ENCODE assay signal across 25 mouse cellular contexts in the genomic region with DNA sequence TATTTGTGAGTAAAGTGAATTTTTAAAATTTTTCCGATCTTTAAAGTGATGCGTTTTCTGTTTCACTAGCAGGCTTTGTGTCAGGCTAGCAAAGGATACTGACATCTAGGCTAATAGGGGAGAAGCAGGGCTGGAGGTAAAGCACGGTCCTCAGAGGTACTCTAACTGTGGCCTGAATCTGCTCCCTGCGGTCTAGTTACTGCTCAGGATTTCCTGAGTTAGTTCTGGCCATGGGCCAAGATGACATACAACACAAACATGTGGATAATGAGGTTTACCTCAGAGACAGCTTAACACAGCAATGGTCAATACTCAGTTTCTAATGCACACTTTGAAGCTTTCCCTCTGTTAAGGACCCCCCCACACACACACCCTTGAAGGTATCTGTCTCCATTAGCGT.
DNase-seq lines count a peak whose midpoint lies in the region; ATAC-seq and TF ChIP-seq lines count a peak whose summit lies in the region.
"Had no signal": no experiment of that assay in that cellular context is flagged by ENCODE, and none has a peak within 500 bp of the region (broad histone marks: within the 10 kb centered on the region; RNA-seq: fewer than 3 reads in every experiment).

No protein-coding gene starts in this region.

- DNase-seq in forebrain, embryonic 14.5 days (ENCODE audit: low spot score): peak; percentile 10
- DNase-seq in lung, embryonic 14.5 days: peak; percentile 38
- DNase-seq in lung, postnatal 25 days (ENCODE audit: low spot score): no peak
- peak; percentile 68 for DNase-seq in 416B (ENCODE audit: low read depth)
- DNase-seq in brain, embryonic 14.5 days (ENCODE audit: low read depth): peak; percentile 39
- no peak for DNase-seq in liver
- DNase-seq: adrenal gland, adult 2 months; adrenal gland, postnatal 14 days; cerebellum, adult 11-12 months; cerebellum, adult 8-10 months; cerebellum, postnatal 10 days; cerebellum, postnatal 36 days; embryo, embryonic 11 days; gastrocnemius, postnatal 10 days; gastrocnemius, postnatal 36 days; heart, adult 2 months had no signal

- no peak overlapping the region for H3K4me2 ChIP-seq in forebrain, embryonic 14.5 days (ENCODE audit: low read length)
- H3K4me2 ChIP-seq in forebrain, embryonic 15.5 days (replicated peaks): no peak overlapping the region
- H3K4me2 ChIP-seq in lung, embryonic 14.5 days: no peak overlapping the region
- H3K4me2 ChIP-seq in kidney, embryonic 15.5 days: no peak overlapping the region
- H3K4me2 ChIP-seq: embryonic facial prominence, embryonic 15.5 days; heart, embryonic 11.5 days; hindbrain, embryonic 12.5 days had no signal

- no peaks in the 10 kb centered on the region for H3K36me3 ChIP-seq in forebrain, embryonic 14.5 days (ENCODE audit: control insufficient read depth, insufficient read depth, low read length)
- no peaks in the 10 kb centered on the region for H3K36me3 ChIP-seq in forebrain, embryonic 15.5 days
- no peaks in the 10 kb centered on the region for H3K36me3 ChIP-seq in lung, embryonic 14.5 days (ENCODE audit: insufficient read depth)
- no peaks in the 10 kb centered on the region for H3K36me3 ChIP-seq in kidney, embryonic 15.5 days
- H3K36me3 ChIP-seq: embryonic facial prominence, embryonic 15.5 days; hindbrain, embryonic 12.5 days had no signal

- no peaks in the 10 kb centered on the region for H3K9me3 ChIP-seq in forebrain, embryonic 14.5 days (replicated peaks; ENCODE audit: control insufficient read depth, low read length)
- H3K9me3 ChIP-seq in forebrain, embryonic 15.5 days: no peaks in the 10 kb centered on the region
- no peaks in the 10 kb centered on the region for H3K9me3 ChIP-seq in lung, embryonic 14.5 days (ENCODE audit: low read depth, low read length)
- no peaks in the 10 kb centered on the region for H3K9me3 ChIP-seq in kidney, embryonic 15.5 days (replicated peaks)
- H3K9me3 ChIP-seq: embryonic facial prominence, embryonic 15.5 days; hindbrain, embryonic 12.5 days had no signal

- no peak overlapping the region for H3K27ac ChIP-seq in forebrain, embryonic 14.5 days (ENCODE audit: low read depth, low read length)
- no peak overlapping the region for H3K27ac ChIP-seq in forebrain, embryonic 15.5 days (replicated peaks)
- no peak overlapping the region for H3K27ac ChIP-seq in lung, embryonic 14.5 days (ENCODE audit: low read depth)
- H3K27ac ChIP-seq in kidney, embryonic 15.5 days: no peak overlapping the region
- H3K27ac ChIP-seq: embryonic facial prominence, embryonic 15.5 days; heart, adult 2 months; hindbrain, embryonic 12.5 days had no signal

- ATAC-seq in forebrain, embryonic 14.5 days: no peak
- no peak for ATAC-seq in forebrain, embryonic 15.5 days (replicated peaks)
- no peak for ATAC-seq in lung, embryonic 14.5 days (ENCODE audit: insufficient read depth)
- ATAC-seq in kidney, embryonic 15.5 days (replicated peaks; ENCODE audit: low FRiP score): no peak
- ATAC-seq: forebrain, embryonic 16.5 days; hindbrain, embryonic 16.5 days; inflammation-experienced regulatory T-cells, adult 6 months; intestine, embryonic 16.5 days had no signal

- no peaks in the 10 kb centered on the region for H3K4me1 ChIP-seq in forebrain, embryonic 14.5 days (ENCODE audit: control insufficient read depth, insufficient read depth, low read length)
- no peaks in the 10 kb centered on the region for H3K4me1 ChIP-seq in forebrain, embryonic 15.5 days
- H3K4me1 ChIP-seq in lung, embryonic 14.5 days (ENCODE audit: insufficient read depth): no peaks in the 10 kb centered on the region
- no peaks in the 10 kb centered on the region for H3K4me1 ChIP-seq in kidney, embryonic 15.5 days
- H3K4me1 ChIP-seq: embryonic facial prominence, embryonic 15.5 days; hindbrain, embryonic 12.5 days had no signal

- H3K9ac ChIP-seq in forebrain, embryonic 14.5 days (ENCODE audit: low read length): no peak overlapping the region
- H3K9ac ChIP-seq in forebrain, embryonic 15.5 days (replicated peaks): no peak overlapping the region
- no peak overlapping the region for H3K9ac ChIP-seq in lung, embryonic 14.5 days
- H3K9ac ChIP-seq in kidney, embryonic 15.5 days: no peak overlapping the region
- H3K9ac ChIP-seq: embryonic facial prominence, embryonic 15.5 days; hindbrain, embryonic 12.5 days had no signal

- H3K4me3 ChIP-seq in forebrain, embryonic 14.5 days (ENCODE audit: low read depth, low read length): no peak overlapping the region
- H3K4me3 ChIP-seq in forebrain, embryonic 15.5 days: no peak overlapping the region
- no peak overlapping the region for H3K4me3 ChIP-seq in lung, embryonic 14.5 days (ENCODE audit: low read depth, low read length)
- H3K4me3 ChIP-seq in kidney, embryonic 15.5 days (replicated peaks): no peak overlapping the region
- H3K4me3 ChIP-seq: embryonic facial prominence, embryonic 15.5 days; heart, adult 2 months; hindbrain, embryonic 12.5 days had no signal

- no peak for TF ChIP-seq POLR2A in brain, embryonic 14.5 days (IDR thresholded peaks at IDR 0.05; ENCODE audit: borderline replicate concordance, extremely low read depth, insufficient read depth, insufficient read length, poor library complexity, severe bottlenecking)

- 72% methylated on average over 5 of the region's 5 CpGs for WGBS in forebrain, embryonic 14.5 days
- WGBS in forebrain, embryonic 15.5 days: 70% methylated on average over 5 of the region's 5 CpGs
- WGBS in lung, embryonic 14.5 days: 71% methylated on average over 5 of the region's 5 CpGs
- 71% methylated on average over 5 of the region's 5 CpGs for WGBS in kidney, embryonic 15.5 days

- no peak for TF ChIP-seq CTCF in lung, embryonic 14.5 days (IDR thresholded peaks at IDR 0.05; ENCODE audit: low read depth)
- no peak for TF ChIP-seq CTCF in brain, embryonic 14.5 days (IDR thresholded peaks at IDR 0.05; ENCODE audit: borderline replicate concordance, extremely low read depth, insufficient read depth, insufficient read length)

- H3K27me3 ChIP-seq in forebrain, embryonic 14.5 days (replicated peaks; ENCODE audit: control insufficient read depth, insufficient read depth, low read length): no peaks in the 10 kb centered on the region
- H3K27me3 ChIP-seq in forebrain, embryonic 15.5 days: no peaks in the 10 kb centered on the region
- no peaks in the 10 kb centered on the region for H3K27me3 ChIP-seq in lung, embryonic 14.5 days (ENCODE audit: insufficient read depth, low read length)
- H3K27me3 ChIP-seq in kidney, embryonic 15.5 days: no peaks in the 10 kb centered on the region
- H3K27me3 ChIP-seq: embryonic facial prominence, embryonic 15.5 days; hindbrain, embryonic 12.5 days had no signal

Comparison
In these comparisons a context has a peak if more than half of its experiments do, and no peak if none do; other contexts are left out.
1. DNase-seq: peak in forebrain, embryonic 14.5 days (single experiment), lung, embryonic 14.5 days (single experiment), 416B (single experiment) and brain, embryonic 14.5 days (single experiment); none in lung, postnatal 25 days (single experiment) and liver (single experiment).